Comparison of ENCODE assay signal across 10 mouse cellular contexts in the genomic region with DNA sequence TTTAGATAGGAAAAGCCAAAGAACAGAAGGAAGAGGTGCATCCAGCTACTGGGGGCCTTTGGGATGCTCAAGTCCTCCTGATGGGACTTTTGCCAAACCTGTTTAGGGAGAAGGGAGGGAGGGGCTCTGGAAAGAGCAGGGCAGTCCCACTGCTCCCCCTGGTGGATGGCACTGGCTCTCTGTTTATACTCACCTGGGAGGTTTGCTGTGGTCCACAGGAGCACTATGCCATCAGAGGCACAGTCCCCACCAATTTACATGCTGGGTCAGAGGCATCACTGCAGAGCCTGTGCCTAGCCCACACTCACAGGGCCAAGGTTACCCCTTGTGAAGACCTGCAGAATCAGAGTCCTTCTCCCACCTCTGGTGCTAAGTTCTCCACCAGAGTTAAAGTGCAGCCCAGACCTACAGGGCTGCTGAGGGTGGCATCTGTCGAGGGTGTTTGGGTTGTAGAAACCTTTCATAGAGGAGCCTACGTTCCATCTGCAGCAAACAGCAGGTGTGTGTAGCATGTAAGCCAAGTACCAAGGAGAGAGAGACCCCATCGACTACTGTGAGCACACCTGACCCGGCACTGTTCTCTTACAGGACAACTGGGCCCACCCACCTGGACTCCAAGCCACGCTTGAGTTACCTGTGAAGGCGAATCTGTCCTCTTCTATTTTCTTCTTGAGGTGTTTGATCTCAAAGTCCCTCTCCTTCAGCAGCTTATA. TPM values are rescaled to one million over a fixed set of nuclear protein-coding genes. Genes with fewer than 3 reads are reported as not detected.
DNase-seq lines count a peak whose midpoint lies in the region; ATAC-seq and TF ChIP-seq lines count a peak whose summit lies in the region.
"Had no signal": no experiment of that assay in that cellular context is flagged by ENCODE, and none has a peak within 500 bp of the region (broad histone marks: within the 10 kb centered on the region; RNA-seq: fewer than 3 reads in every experiment).

No protein-coding gene starts in this region.

- peak; percentile 55 to 57 for DNase-seq in B cell, adult 2 months
- no peak for DNase-seq in Patski (ENCODE audit: low read depth, low spot score)
- DNase-seq in embryo, embryonic 10.5 days (ENCODE audit: low spot score) = peak; percentile 36
- DNase-seq in kidney, postnatal 25 days = peak; percentile 71 to 78
- peak; percentile 60 for DNase-seq in midbrain, postnatal 0 days (ENCODE audit: low spot score)

- POLR2A ChIA-PET in Patski (lab: Charles Lee) = interaction anchor here (1.3 kb wide), 1 partner anchor 70 kb away, joined by 5 read pairs; no protein-coding TSS in a partner anchor

- no peak for TF ChIP-seq CTCF in Patski (IDR thresholded peaks at IDR 0.05)
- peak; percentile 64 for TF ChIP-seq CTCF in midbrain, postnatal 0 days (IDR thresholded peaks at IDR 0.05)

- H3K9me3 ChIP-seq in hindbrain, embryonic 13.5 days = no peaks in the 10 kb centered on the region; the same call in 1 of the 2 replicates
- H3K9me3 ChIP-seq in hindbrain, embryonic 12.5 days (replicated peaks) = peaks cover 3% of the 10 kb centered on the region; the same call in 1 of the 2 replicates
- H3K9me3 ChIP-seq in midbrain, postnatal 0 days (ENCODE audit: low read length) = no peaks in the 10 kb centered on the region
- H3K9me3 ChIP-seq: embryonic facial prominence, embryonic 15.5 days; limb, embryonic 15.5 days had no signal

- H3K4me3 ChIP-seq in hindbrain, embryonic 13.5 days = no peak overlapping the region
- H3K4me3 ChIP-seq in hindbrain, embryonic 12.5 days = no peak overlapping the region
- no peak overlapping the region for H3K4me3 ChIP-seq in midbrain, postnatal 0 days (ENCODE audit: low read depth, low read length)
- H3K4me3 ChIP-seq: embryonic facial prominence, embryonic 15.5 days; limb, embryonic 15.5 days had no signal

- no peak overlapping the region for H3K4me2 ChIP-seq in hindbrain, embryonic 13.5 days
- no peak overlapping the region for H3K4me2 ChIP-seq in hindbrain, embryonic 12.5 days (replicated peaks)
- H3K4me2 ChIP-seq in midbrain, postnatal 0 days (ENCODE audit: low read depth, low read length, poor library complexity, severe bottlenecking) = no peak overlapping the region
- H3K4me2 ChIP-seq: embryonic facial prominence, embryonic 15.5 days; limb, embryonic 15.5 days had no signal

- in situ Hi-C loops in Patski (cut with MboI; ENCODE audit: low pct_unique_long_range_greater_than_20kb) = no loop called here

- CTCF ChIA-PET in Patski (lab: Charles Lee) = interaction anchor here (0.7 to 2.1 kb wide), 11 partner anchors 8 to 133 kb away, joined by 3 to 9 read pairs (median 4); no protein-coding TSS in a partner anchor

- H3K36me3 ChIP-seq in hindbrain, embryonic 13.5 days = no peaks in the 10 kb centered on the region
- H3K36me3 ChIP-seq in hindbrain, embryonic 12.5 days = no peaks in the 10 kb centered on the region
- H3K36me3 ChIP-seq in midbrain, postnatal 0 days (ENCODE audit: insufficient read depth, low read length) = no peaks in the 10 kb centered on the region
- H3K36me3 ChIP-seq: embryonic facial prominence, embryonic 15.5 days; limb, embryonic 15.5 days had no signal

- no peaks in the 10 kb centered on the region for H3K4me1 ChIP-seq in hindbrain, embryonic 13.5 days (replicated peaks)
- no peaks in the 10 kb centered on the region for H3K4me1 ChIP-seq in hindbrain, embryonic 12.5 days
- H3K4me1 ChIP-seq in midbrain, postnatal 0 days (ENCODE audit: insufficient read depth, low read length) = no peaks in the 10 kb centered on the region
- H3K4me1 ChIP-seq: embryonic facial prominence, embryonic 15.5 days had no signal

- peak; percentile 56 for ATAC-seq in hindbrain, embryonic 13.5 days (ENCODE audit: low FRiP score)
- no peak; the same call in 1 of the 2 replicates for ATAC-seq in hindbrain, embryonic 12.5 days (ENCODE audit: low FRiP score)
- peak; percentile 31 for ATAC-seq in Patski
- no peak for ATAC-seq in midbrain, postnatal 0 days (ENCODE audit: low FRiP score)
- no peak for ATAC-seq in megakaryocyte, adult 5-6 weeks (ENCODE audit: poor library complexity, severe bottlenecking)

- WGBS in hindbrain, embryonic 13.5 days = 73% methylated on average over 6 of the region's 6 CpGs
- WGBS in hindbrain, embryonic 12.5 days = 69% methylated on average over 6 of the region's 6 CpGs
- WGBS in midbrain, postnatal 0 days = 78% methylated on average over 6 of the region's 6 CpGs

- H3K9ac ChIP-seq in hindbrain, embryonic 13.5 days = no peak overlapping the region
- no peak overlapping the region for H3K9ac ChIP-seq in hindbrain, embryonic 12.5 days
- no peak overlapping the region for H3K9ac ChIP-seq in midbrain, postnatal 0 days (replicated peaks; ENCODE audit: low read length, poor library complexity, severe bottlenecking)
- H3K9ac ChIP-seq: embryonic facial prominence, embryonic 15.5 days; limb, embryonic 15.5 days had no signal

- no peaks in the 10 kb centered on the region for H3K27me3 ChIP-seq in hindbrain, embryonic 13.5 days
- H3K27me3 ChIP-seq in hindbrain, embryonic 12.5 days = no peaks in the 10 kb centered on the region
- no peaks in the 10 kb centered on the region for H3K27me3 ChIP-seq in Patski
- H3K27me3 ChIP-seq in midbrain, postnatal 0 days (ENCODE audit: insufficient read depth, low read length) = no peaks in the 10 kb centered on the region
- H3K27me3 ChIP-seq: embryonic facial prominence, embryonic 15.5 days; limb, embryonic 15.5 days had no signal

- no peak overlapping the region for H3K27ac ChIP-seq in hindbrain, embryonic 13.5 days
- H3K27ac ChIP-seq in hindbrain, embryonic 12.5 days = no peak overlapping the region
- no peak overlapping the region for H3K27ac ChIP-seq in midbrain, postnatal 0 days (ENCODE audit: low read depth, low read length)
- H3K27ac ChIP-seq: embryonic facial prominence, embryonic 15.5 days; limb, embryonic 15.5 days had no signal

RNA-seq across cellular contexts. Expression of gene Ccdc13, which starts 8.9 kb away (rescaled TPM):
- polyA plus RNA-seq in hindbrain, embryonic 13.5 days (2015; fragmentation: Nextera tagmentation; extraction: Ambion mirVana) = 3.2 and 3.7 TPM in 2 replicates
- 2.9 and 4.4 TPM in 2 replicates for polyA plus RNA-seq in hindbrain, embryonic 12.5 days (2016; fragmentation: Nextera tagmentation; extraction: Ambion mirVana)
- 0.03 TPM for polyA plus RNA-seq in Patski (2021)
- 2.8 and 3.0 TPM in 2 replicates for total RNA-seq in midbrain, postnatal 0 days (2014; rRNA removed)
- polyA plus RNA-seq in midbrain, postnatal 0 days (2015; fragmentation: Nextera tagmentation; extraction: Ambion mirVana) = 4.1 and 4.8 TPM in 2 replicates
- total RNA-seq in megakaryocyte, adult 5-6 weeks (2015) = not detected in 2 replicates
- not detected in 2 replicates for total RNA-seq in megakaryocyte, adult 5-6 weeks (2017)

RNA-seq across cellular contexts. Expression of gene Higd1a, which starts 27.8 kb away (rescaled TPM):
- 144 and 145 TPM in 2 replicates for polyA plus RNA-seq in hindbrain, embryonic 13.5 days (2015; fragmentation: Nextera tagmentation; extraction: Ambion mirVana)
- polyA plus RNA-seq in hindbrain, embryonic 12.5 days (2016; fragmentation: Nextera tagmentation; extraction: Ambion mirVana) = 139 and 144 TPM in 2 replicates
- polyA plus RNA-seq in Patski (2021) = 108 TPM
- 30.6 and 42.8 TPM in 2 replicates for total RNA-seq in midbrain, postnatal 0 days (2014; rRNA removed)
- polyA plus RNA-seq in midbrain, postnatal 0 days (2015; fragmentation: Nextera tagmentation; extraction: Ambion mirVana) = 179 and 182 TPM in 2 replicates
- 64.0 and 80.3 TPM in 2 replicates for total RNA-seq in megakaryocyte, adult 5-6 weeks (2015)
- total RNA-seq in megakaryocyte, adult 5-6 weeks (2017) = 9.5 and 13.5 TPM in 2 replicates

RNA-seq across cellular contexts. Expression of gene Hhatl, which starts 38.1 kb away (rescaled TPM):
- not detected in 2 replicates for polyA plus RNA-seq in hindbrain, embryonic 13.5 days (2015; fragmentation: Nextera tagmentation; extraction: Ambion mirVana)
- polyA plus RNA-seq in hindbrain, embryonic 12.5 days (2016; fragmentation: Nextera tagmentation; extraction: Ambion mirVana) = 0.13 and 0.15 TPM in 2 replicates
- polyA plus RNA-seq in Patski (2021) = not detected
- total RNA-seq in midbrain, postnatal 0 days (2014; rRNA removed) = 1.2 and 1.5 TPM in 2 replicates
- 0.64 and 0.99 TPM in 2 replicates for polyA plus RNA-seq in midbrain, postnatal 0 days (2015; fragmentation: Nextera tagmentation; extraction: Ambion mirVana)
- not detected in 2 replicates for total RNA-seq in megakaryocyte, adult 5-6 weeks (2015)
- not detected in 2 replicates for total RNA-seq in megakaryocyte, adult 5-6 weeks (2017)

RNA-seq across cellular contexts. Expression of gene Klhl40, which starts 53.0 kb away (rescaled TPM):
- 1.2 and 1.3 TPM in 2 replicates for polyA plus RNA-seq in hindbrain, embryonic 13.5 days (2015; fragmentation: Nextera tagmentation; extraction: Ambion mirVana)
- polyA plus RNA-seq in hindbrain, embryonic 12.5 days (2016; fragmentation: Nextera tagmentation; extraction: Ambion mirVana) = 0.48 and 2.7 TPM in 2 replicates
- not detected for polyA plus RNA-seq in Patski (2021)
- 1.3 and 1.7 TPM in 2 replicates for total RNA-seq in midbrain, postnatal 0 days (2014; rRNA removed)
- polyA plus RNA-seq in midbrain, postnatal 0 days (2015; fragmentation: Nextera tagmentation; extraction: Ambion mirVana) = 2.9 and 3.2 TPM in 2 replicates
- not detected in 2 replicates for total RNA-seq in megakaryocyte, adult 5-6 weeks (2015)
- not detected in 2 replicates for total RNA-seq in megakaryocyte, adult 5-6 weeks (2017)

Comparison
In these comparisons a context has a peak if more than half of its experiments do, and no peak if none do; other contexts are left out.
1. ATAC-seq: peak in hindbrain, embryonic 13.5 days (single experiment) and Patski (single experiment); none in hindbrain, embryonic 12.5 days (single experiment), midbrain, postnatal 0 days (single experiment) and megakaryocyte, adult 5-6 weeks (single experiment).